Mouse (Mus musculus) T-helper 2 cell (primary cell): ENCODE results near the gene Fig4.

Experiments used
- in situ Hi-C: fragments of 300-600 bp; cut with MboI, MseI; formaldehyde crosslinking; loops from one replicate; pipeline ENCODE4 v1.15.1; 2025; ENCODE audit warnings: high pct_unique_total_duplicates

The Fig4 gene

GRCm38 (mm10) chr10:41302689-41303431 is at the start of gene Fig4:
Gene Fig4, minus strand, starts transcription at chr10:41303260.
- in situ Hi-C loops, result no loop called here

- in situ Hi-C loops, result loop anchor here (25.0 kb wide), 1 partner anchor 1696 kb away; no protein-coding TSS in a partner anchor
These were observed 38.3 kb upstream of the Fig4 start for GRCm38 (mm10) chr10:41341346-41341745.

- in situ Hi-C loops, result loop anchor here (25.0 kb wide), 1 partner anchor 1705 kb away; no protein-coding TSS in a partner anchor
These were observed 29.5 kb upstream of the Fig4 start for GRCm38 (mm10) chr10:41332533-41333043.

- in situ Hi-C loops, result no loop called here
These were observed 12.8 kb upstream of the Fig4 start for GRCm38 (mm10) chr10:41315866-41316265.

- in situ Hi-C loops, result no loop called here
These were observed 5.1 kb upstream of the Fig4 start for GRCm38 (mm10) chr10:41308205-41308604.

- in situ Hi-C loops, result no loop called here
These were observed 1.9 kb upstream of the Fig4 start for GRCm38 (mm10) chr10:41304961-41305455.

- in situ Hi-C loops, result no loop called here
These were observed 782 bp upstream of the Fig4 start, which contains the start of gene Ak9 for GRCm38 (mm10) chr10:41303639-41304444. Gene Ak9, plus strand, starts transcription at chr10:41303980.

- in situ Hi-C loops, result no loop called here
These were observed 2.9 kb downstream of the Fig4 start for GRCm38 (mm10) chr10:41300161-41300560.

GRCm38 (mm10) chr10:41295145-41295544 is 7.9 kb downstream of the Fig4 start:
- in situ Hi-C loops, result loop anchor here (25.0 kb wide), 1 partner anchor 958 kb away; the partner anchor contains the start of gene Cdk19

GRCm38 (mm10) chr10:41294734-41295133 is 8.3 kb downstream of the Fig4 start:
- in situ Hi-C loops, result loop anchor here (5.0 to 25.0 kb wide), 2 partner anchors 282 to 957 kb away; partner anchors contain the start of gene Cdk19

- in situ Hi-C loops, result loop anchor here (5.0 to 25.0 kb wide), 2 partner anchors 281 to 956 kb away; partner anchors contain the start of gene Cdk19
These were observed 10.0 kb downstream of the Fig4 start for GRCm38 (mm10) chr10:41293019-41293418.

- in situ Hi-C loops, result loop anchor here (5.0 to 25.0 kb wide), 2 partner anchors 279 to 954 kb away; partner anchors contain the start of gene Cdk19
These were observed 12.0 kb downstream of the Fig4 start for GRCm38 (mm10) chr10:41291021-41291420.

- in situ Hi-C loops, result loop anchor here (25.0 kb wide), 1 partner anchor 952 kb away; the partner anchor contains the start of gene Cdk19
These were observed 14.2 kb downstream of the Fig4 start for GRCm38 (mm10) chr10:41288771-41289415.

- in situ Hi-C loops, result loop anchor here (25.0 kb wide), 1 partner anchor 951 kb away; the partner anchor contains the start of gene Cdk19
These were observed 15.0 kb downstream of the Fig4 start for GRCm38 (mm10) chr10:41288074-41288473.

GRCm38 (mm10) chr10:41287618-41288017 is 15.4 kb downstream of the Fig4 start:
- in situ Hi-C loops, result loop anchor here (25.0 kb wide), 1 partner anchor 950 kb away; the partner anchor contains the start of gene Cdk19

GRCm38 (mm10) chr10:41282086-41282485 is 21.0 kb downstream of the Fig4 start:
- in situ Hi-C loops, result loop anchor here (25.0 kb wide), 1 partner anchor 945 kb away; the partner anchor contains the start of gene Cdk19

GRCm38 (mm10) chr10:41280796-41281195 is 22.3 kb downstream of the Fig4 start:
- in situ Hi-C loops, result loop anchor here (25.0 kb wide), 1 partner anchor 943 kb away; the partner anchor contains the start of gene Cdk19

GRCm38 (mm10) chr10:41280177-41280576 is 22.9 kb downstream of the Fig4 start:
- in situ Hi-C loops, result loop anchor here (25.0 kb wide), 1 partner anchor 943 kb away; the partner anchor contains the start of gene Cdk19

- in situ Hi-C loops, result loop anchor here (25.0 kb wide), 1 partner anchor 942 kb away; the partner anchor contains the start of gene Cdk19
These were observed 24.3 kb downstream of the Fig4 start for GRCm38 (mm10) chr10:41278808-41279207.

- in situ Hi-C loops, result loop anchor here (25.0 kb wide), 1 partner anchor 938 kb away; the partner anchor contains the start of gene Cdk19
These were observed 28.2 kb downstream of the Fig4 start for GRCm38 (mm10) chr10:41274871-41275270.
